Comparison of ENCODE assay signal across 28 mouse cellular contexts in genomic region chr6:71608994-71609393, GRCm38 (mm10). TPM values are rescaled to one million over a fixed set of nuclear protein-coding genes. Genes with fewer than 3 reads are reported as not detected.
DNase-seq lines count a peak whose midpoint lies in the region; ATAC-seq and TF ChIP-seq lines count a peak whose summit lies in the region.
"Had no signal": no experiment of that assay in that cellular context is flagged by ENCODE, and none has a peak within 500 bp of the region (broad histone marks: within the 10 kb centered on the region; RNA-seq: fewer than 3 reads in every experiment).

No protein-coding gene starts in this region.

- no peaks in the 10 kb centered on the region for H3K4me1 ChIP-seq in heart, embryonic 10.5 days
- peaks cover 15 to 18% of the 10 kb centered on the region in 2 experiments for H3K4me1 ChIP-seq in liver, embryonic 14.5 days (replicated peaks; ENCODE audit: control insufficient read depth in 2 of 2, insufficient read depth in 2 of 2, low read length in 1 of 2)
- H3K4me1 ChIP-seq in forebrain, embryonic 16.5 days (replicated peaks; ENCODE audit: control insufficient read depth, insufficient read depth, low read length): no peaks in the 10 kb centered on the region
- H3K4me1 ChIP-seq: forebrain, embryonic 13.5 days; heart, embryonic 13.5 days; limb, embryonic 13.5 days; midbrain, embryonic 15.5 days had no signal

- H3K9me3 ChIP-seq in heart, embryonic 10.5 days: no peaks in the 10 kb centered on the region
- H3K9me3 ChIP-seq in liver, embryonic 14.5 days (ENCODE audit: control insufficient read depth, low read length): no peaks in the 10 kb centered on the region
- H3K9me3 ChIP-seq in forebrain, embryonic 16.5 days (ENCODE audit: control insufficient read depth, low read length): no peaks in the 10 kb centered on the region
- H3K9me3 ChIP-seq: forebrain, embryonic 13.5 days; G1E; heart, embryonic 13.5 days; kidney, embryonic 15.5 days; limb, embryonic 13.5 days; midbrain, embryonic 15.5 days had no signal

- TF ChIP-seq CTCF in liver, embryonic 14.5 days (IDR thresholded peaks at IDR 0.05; ENCODE audit: low read depth): no peak

- no peak for DNase-seq in heart, embryonic 10.5 days (ENCODE audit: low spot score)
- no peak for DNase-seq in heart, adult 18-20 months
- no peak for DNase-seq in liver, embryonic 14.5 days (ENCODE audit: low read depth in 3 of 3, low spot score in 3 of 3)
- no peak for DNase-seq in liver
- peak; percentile 58 for DNase-seq in WW6 (ENCODE audit: low read depth, low spot score)
- DNase-seq in spleen, postnatal 14 days (ENCODE audit: low spot score in 2 of 2): no peak
- DNase-seq: adrenal gland, postnatal 14 days; cerebellum, adult 18-20 months; cerebellum, postnatal 14 days; gastrocnemius, postnatal 36 days; heart, adult 2 months; heart, postnatal 10 days; kidney, adult 18-20 months; kidney, postnatal 25 days; lung, adult 2 months; lung, postnatal 10 days; right cerebral cortex, postnatal 25 days; thymus, postnatal 14 days had no signal

- H3K27me3 ChIP-seq in heart, embryonic 10.5 days (ENCODE audit: insufficient read depth, poor library complexity, severe bottlenecking): no peaks in the 10 kb centered on the region
- no peaks in the 10 kb centered on the region for H3K27me3 ChIP-seq in liver, embryonic 14.5 days (ENCODE audit: control insufficient read depth, insufficient read depth, low read length)
- no peaks in the 10 kb centered on the region for H3K27me3 ChIP-seq in forebrain, embryonic 16.5 days (replicated peaks; ENCODE audit: control insufficient read depth, insufficient read depth, low read length)
- H3K27me3 ChIP-seq: forebrain, embryonic 13.5 days; heart, embryonic 13.5 days; kidney, embryonic 15.5 days; limb, embryonic 13.5 days; midbrain, embryonic 15.5 days; Patski had no signal

- no peak for ATAC-seq in liver, embryonic 14.5 days (ENCODE audit: insufficient read depth)
- no peak for ATAC-seq in erythroblast, adult 5-6 weeks (replicated peaks; ENCODE audit: low FRiP score, poor library complexity, severe bottlenecking)
- no peak for ATAC-seq in forebrain, embryonic 16.5 days
- ATAC-seq: forebrain, embryonic 13.5 days; midbrain, embryonic 15.5 days; Patski had no signal

- H3K9ac ChIP-seq in liver, embryonic 14.5 days (replicated peaks): no peak overlapping the region
- no peak overlapping the region for H3K9ac ChIP-seq in forebrain, embryonic 16.5 days (replicated peaks; ENCODE audit: low read depth, low read length)
- H3K9ac ChIP-seq: forebrain, embryonic 13.5 days; heart, embryonic 13.5 days; hindbrain, embryonic 14.5 days; kidney, embryonic 15.5 days; limb, embryonic 13.5 days; midbrain, embryonic 15.5 days had no signal

- H3K27ac ChIP-seq in heart, embryonic 10.5 days: peak overlapping the region; percentile 11; the same call in 1 of the 2 replicates
- peak overlapping the region; percentile 46; the same call in 1 of the 2 replicates for H3K27ac ChIP-seq in liver, embryonic 14.5 days
- H3K27ac ChIP-seq in forebrain, embryonic 16.5 days (ENCODE audit: low read length): no peak overlapping the region
- H3K27ac ChIP-seq: forebrain, embryonic 13.5 days; heart, adult 2 months; heart, embryonic 13.5 days; hindbrain, embryonic 14.5 days; kidney, embryonic 15.5 days; limb, embryonic 13.5 days; midbrain, embryonic 15.5 days had no signal

- H3K4me2 ChIP-seq in liver, embryonic 14.5 days (ENCODE audit: low read depth): peak overlapping the region; percentile 22; the same call in 1 of the 2 replicates
- no peak overlapping the region for H3K4me2 ChIP-seq in forebrain, embryonic 16.5 days (ENCODE audit: low read length)
- H3K4me2 ChIP-seq: forebrain, embryonic 13.5 days; heart, embryonic 13.5 days; hindbrain, embryonic 14.5 days; kidney, embryonic 15.5 days; limb, embryonic 13.5 days; midbrain, embryonic 15.5 days had no signal

- H3K36me3 ChIP-seq in heart, embryonic 10.5 days: peaks cover 90% of the 10 kb centered on the region
- H3K36me3 ChIP-seq in liver, embryonic 14.5 days (replicated peaks; ENCODE audit: control insufficient read depth, insufficient read depth, low read depth): peaks cover 38% of the 10 kb centered on the region
- peaks cover 36% of the 10 kb centered on the region for H3K36me3 ChIP-seq in forebrain, embryonic 16.5 days (ENCODE audit: control insufficient read depth, insufficient read depth)

- TF ChIP-seq EP300 in liver, embryonic 14.5 days (IDR thresholded peaks at IDR 0.05; ENCODE audit: low read depth): no peak

- no peak overlapping the region for H3K4me3 ChIP-seq in heart, embryonic 10.5 days
- no peak overlapping the region for H3K4me3 ChIP-seq in liver, embryonic 14.5 days (ENCODE audit: insufficient read depth in 1 of 2, low read depth in 2 of 2, low read length in 2 of 2)
- H3K4me3 ChIP-seq in forebrain, embryonic 16.5 days (replicated peaks; ENCODE audit: low read length): no peak overlapping the region
- H3K4me3 ChIP-seq: forebrain, embryonic 13.5 days; heart, adult 2 months; heart, embryonic 13.5 days; kidney, embryonic 15.5 days; limb, embryonic 13.5 days; midbrain, embryonic 15.5 days had no signal

RNA-seq across cellular contexts. Expression of gene Kdm3a, which starts 23.8 kb away (rescaled TPM):
- 42.8 and 43.9 TPM in 2 replicates for polyA plus RNA-seq in heart, embryonic 10.5 days (2016; fragmentation: Nextera tagmentation; extraction: Ambion mirVana)
- total RNA-seq in heart, adult 18-20 months (2021): 10 to 100 TPM; 17.4 to 21.0 TPM
- 8.8 and 11.8 TPM in 2 replicates for polyA plus RNA-seq in liver, embryonic 14.5 days (2012; rRNA removed)
- 8.6 and 8.9 TPM in 2 replicates for polyA plus RNA-seq in liver, embryonic 14.5 days (2014; fragmentation: Nextera tagmentation; extraction: Ambion mirVana)
- total RNA-seq in erythroblast, adult 5-6 weeks (2015; ENCODE audit: low replicate concordance): 64.6 and 90.1 TPM in 2 replicates
- 85.6 and 117 TPM in 2 replicates for total RNA-seq in erythroblast, adult 5-6 weeks (2017; ENCODE audit: low replicate concordance)
- polyA plus RNA-seq in forebrain, embryonic 16.5 days (2015; fragmentation: Nextera tagmentation; extraction: Ambion mirVana): 60.1 and 67.5 TPM in 2 replicates
